Mouse (Mus musculus) layer of hippocampus, postnatal 36 days (tissue): ENCODE data around the gene Csnka2ip. TPM values are rescaled to one million over a fixed set of nuclear protein-coding genes. Genes with fewer than 3 reads are reported as not detected.

Source experiments
- DNase-seq, 2 experiments: peaks; one replicate each; pipeline ENCODE4 v3.0.0; 2022
- total RNA-seq, 2 experiments: library from RNA; stranded (reverse); gene quantifications; 2 replicates each; pipeline ENCODE4 v1.2.3; 2021

Csnka2ip gene
- 1 to 10 TPM in 1 of 2 experiments, under 1 TPM in 1; 0.92 to 1.4 TPM for total RNA-seq

DNA sequence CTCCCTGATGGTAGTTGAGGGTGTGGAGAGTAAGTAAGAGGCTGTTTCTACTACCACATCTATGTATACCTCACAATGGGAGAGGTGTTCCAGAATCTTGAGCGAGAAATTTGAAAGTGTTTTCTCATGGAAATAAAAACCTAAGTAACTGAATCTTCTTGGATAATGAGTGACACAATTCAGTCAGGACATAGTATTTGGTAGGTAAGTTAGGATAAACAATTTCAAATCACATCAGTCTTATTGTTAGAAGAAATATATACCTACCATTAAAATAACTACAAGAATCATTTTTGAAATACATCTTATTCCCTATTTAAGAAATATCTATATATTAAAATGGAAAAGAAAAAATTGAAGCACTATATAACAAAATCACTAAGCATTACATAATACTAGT is at the start of gene Csnka2ip:
Csnka2ip (minus strand) TSS at position 101 of the 400 bp plus-strand sequence.
- no peak for DNase-seq

DNA sequence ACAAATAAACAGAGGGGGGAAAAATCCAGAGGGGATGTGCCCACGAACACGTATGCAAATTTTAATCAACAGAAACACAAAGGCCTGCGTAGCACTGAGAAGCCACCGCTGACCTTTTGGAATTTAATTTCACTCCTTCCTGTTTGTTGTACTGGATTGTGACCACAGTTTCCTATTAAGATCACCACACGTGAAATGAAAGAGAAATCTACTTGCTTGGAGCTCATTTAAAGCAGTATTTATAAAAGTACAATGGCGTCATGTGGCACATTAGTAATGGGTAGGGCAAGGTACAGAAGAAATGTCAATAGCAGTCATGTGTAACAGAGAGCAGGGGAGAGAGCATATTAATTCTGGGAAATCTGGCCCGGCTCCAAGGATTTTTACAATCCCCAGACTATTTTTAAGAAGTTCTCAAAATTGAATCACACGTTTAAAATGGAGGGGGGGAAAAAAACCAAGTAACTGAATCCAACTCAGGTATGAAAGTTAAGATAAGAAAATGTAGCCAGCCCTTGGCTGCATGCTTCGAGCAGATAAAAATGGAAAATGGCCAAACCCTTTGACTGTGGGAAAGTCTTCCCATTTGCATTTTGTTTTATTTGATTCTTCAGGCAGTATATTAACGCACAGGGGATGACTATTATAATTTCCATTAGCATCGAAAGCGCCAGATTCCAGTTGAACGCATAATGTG is 47.5 kb upstream of the Csnka2ip start:
- DNase-seq, result no peak

GRCm38 (mm10) chr16:64647771-64648170 is 45.6 kb upstream of the Csnka2ip start:
- no peak for DNase-seq

DNA sequence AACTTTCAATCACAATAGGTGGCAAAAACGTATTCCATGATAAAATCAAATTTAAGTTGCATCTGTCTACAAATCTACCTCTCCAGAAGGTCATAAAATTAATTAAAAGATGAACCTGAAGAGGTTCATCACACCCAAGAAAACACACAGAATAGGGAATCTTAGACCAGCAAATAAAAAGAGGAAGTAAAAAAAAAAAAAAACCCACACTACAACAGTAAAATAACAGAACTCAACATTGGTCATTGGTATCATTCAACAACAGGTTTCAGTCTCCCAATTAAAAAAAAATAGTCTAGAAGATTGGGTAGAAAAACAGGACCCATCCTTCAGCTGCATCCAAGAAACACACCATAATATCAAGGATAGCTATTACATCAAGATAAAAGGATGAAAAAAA is 32.9 kb upstream of the Csnka2ip start:
- no peak for DNase-seq

DNA sequence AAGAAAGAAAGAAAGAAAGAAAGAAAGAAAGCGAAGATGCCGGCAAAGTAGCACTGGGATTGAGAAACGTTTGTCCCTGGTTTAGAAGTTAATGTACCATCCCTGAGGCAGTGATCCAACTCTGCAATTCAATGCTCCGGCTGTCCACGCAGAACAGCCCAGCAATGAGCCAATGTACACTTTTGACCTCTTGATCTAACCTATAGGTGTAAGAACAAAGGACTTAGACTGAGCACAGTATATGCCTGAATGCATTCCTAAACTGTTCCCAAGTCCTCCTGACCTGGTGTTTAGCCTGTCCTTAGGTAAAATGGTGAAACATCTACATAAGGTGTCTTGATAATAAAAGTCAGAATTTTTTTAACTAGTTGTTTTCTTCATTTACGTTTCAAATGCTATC is 17.9 kb upstream of the Csnka2ip start:
- no peak for DNase-seq

DNA sequence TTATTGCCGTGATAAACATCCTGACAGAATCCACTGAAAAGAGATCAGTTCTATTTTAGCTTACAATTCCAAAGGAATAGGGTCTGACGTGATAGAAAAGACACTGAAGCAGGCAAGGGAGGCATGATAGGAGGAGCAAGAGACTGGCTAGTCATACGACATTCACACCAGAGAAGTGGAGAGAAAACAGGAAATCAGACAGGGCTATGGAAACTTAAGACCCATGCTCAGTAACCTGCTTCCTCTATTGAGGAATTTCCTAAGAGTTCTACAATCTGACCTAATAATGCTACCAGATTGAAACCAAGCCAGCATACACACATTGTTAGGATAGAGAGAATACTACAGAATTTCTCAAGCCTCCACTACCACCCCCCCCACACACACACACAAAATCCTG is 12.4 kb upstream of the Csnka2ip start:
- DNase-seq, result no peak

DNA sequence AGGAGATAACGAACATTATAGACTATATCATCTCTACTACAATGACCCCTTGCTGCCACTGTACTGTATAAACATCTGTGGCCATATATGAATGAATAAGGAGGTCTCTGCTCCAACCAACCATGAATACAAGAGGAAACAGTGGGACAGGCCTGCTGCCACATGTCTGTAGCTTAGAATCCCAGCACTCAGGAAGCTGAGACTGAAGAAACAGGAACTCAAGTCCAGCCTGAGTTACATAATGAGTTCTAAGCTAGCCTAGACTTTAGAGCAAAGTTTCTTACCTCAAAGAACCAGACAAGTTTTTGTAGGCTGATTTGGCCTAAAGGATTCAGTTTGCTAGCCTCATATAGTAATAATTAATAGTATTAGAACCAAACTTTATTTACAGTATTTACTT is 5.6 kb upstream of the Csnka2ip start:
- no peak for DNase-seq

DNA sequence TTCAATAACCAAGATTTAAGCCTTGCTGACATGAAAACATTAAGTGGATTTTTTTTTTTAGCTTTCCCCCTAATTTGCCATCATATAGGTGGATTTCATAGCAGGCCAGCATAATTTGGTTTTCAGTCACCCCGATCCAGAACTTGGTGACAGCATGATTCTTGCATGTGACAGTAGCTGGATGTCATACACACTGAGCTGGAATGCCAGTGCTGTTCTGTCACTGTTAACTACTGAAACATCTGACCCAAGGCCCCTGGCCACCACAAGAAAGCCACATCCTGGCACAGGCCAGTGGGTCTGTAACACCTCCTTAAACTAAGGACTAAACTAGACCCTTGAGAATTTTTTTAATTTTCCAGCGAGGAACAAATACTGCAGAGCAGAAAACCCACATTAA is 15.4 kb downstream of the Csnka2ip start:
- no peak for DNase-seq

GRCm38 (mm10) chr16:64586262-64586619 is 16.0 kb downstream of the Csnka2ip start:
- no peak for DNase-seq

- DNase-seq, result no peak
Measured at GRCm38 (mm10) chr16:64585599-64586261, 16.5 kb downstream of the Csnka2ip start.

DNA sequence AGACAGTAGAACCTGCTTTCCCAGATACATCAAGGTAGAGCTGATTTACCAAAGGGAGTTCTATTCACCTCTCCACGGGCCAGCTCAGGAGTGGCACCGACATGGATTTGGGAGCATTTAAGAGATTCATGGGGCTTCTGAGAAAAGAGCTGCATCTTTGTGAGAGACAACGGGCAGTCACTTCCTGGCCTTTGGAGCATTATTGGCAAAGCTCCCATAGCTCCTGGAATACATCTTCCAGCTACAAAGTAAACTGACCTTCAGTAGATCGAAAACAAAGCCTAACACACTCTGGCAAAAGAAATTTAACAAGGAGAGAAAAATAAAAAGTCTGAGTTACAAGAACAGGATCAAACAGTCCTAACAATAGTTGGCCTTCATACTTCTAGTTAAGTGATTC is 17.6 kb downstream of the Csnka2ip start:
- no peak for DNase-seq

GRCm38 (mm10) chr16:64583406-64583805 is 18.8 kb downstream of the Csnka2ip start:
- no peak for DNase-seq

- no peak for DNase-seq
Measured at GRCm38 (mm10) chr16:64569496-64569895, 32.7 kb downstream of the Csnka2ip start.

DNA sequence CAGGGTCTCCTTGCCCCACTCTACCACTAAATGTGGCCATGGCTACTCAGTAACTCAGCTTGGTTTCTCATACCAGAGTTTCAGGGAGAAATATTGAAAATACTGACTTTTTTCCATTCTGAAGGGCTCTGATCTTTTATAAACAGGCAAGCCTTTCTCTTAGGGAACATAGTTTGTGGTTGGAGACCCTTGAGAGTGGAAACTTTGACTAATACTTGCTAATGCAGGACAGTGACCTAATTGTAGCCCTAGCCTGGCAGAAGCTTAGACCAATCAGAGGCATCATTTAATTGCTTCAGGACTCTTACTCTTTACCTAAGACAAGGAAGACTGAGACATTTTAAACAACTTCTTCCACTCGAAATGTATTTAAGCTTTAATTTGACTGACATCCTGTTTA is 39.1 kb downstream of the Csnka2ip start:
- no peak for DNase-seq

DNA sequence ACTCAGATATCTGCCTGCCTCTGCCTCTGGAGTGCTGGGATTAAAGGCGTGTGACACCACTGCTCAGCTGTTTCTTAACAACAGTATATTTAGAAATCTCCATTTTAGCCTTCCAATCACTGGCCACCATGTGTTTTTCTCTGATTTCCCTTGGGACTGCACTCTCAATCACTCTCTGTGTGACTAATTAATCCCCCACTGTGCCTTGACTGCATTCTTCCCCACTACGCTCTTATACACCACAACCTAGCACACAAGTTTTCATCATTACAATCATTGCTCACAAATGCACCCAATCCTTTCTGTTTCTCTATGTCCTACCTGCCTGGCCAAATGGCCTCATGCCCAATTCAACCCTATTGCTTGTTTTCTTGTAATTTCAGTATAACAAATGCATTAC is 43.7 kb downstream of the Csnka2ip start:
- DNase-seq, result no peak

GRCm38 (mm10) chr16:64526883-64527282 is 75.3 kb downstream of the Csnka2ip start:
- DNase-seq, result no peak

DNA sequence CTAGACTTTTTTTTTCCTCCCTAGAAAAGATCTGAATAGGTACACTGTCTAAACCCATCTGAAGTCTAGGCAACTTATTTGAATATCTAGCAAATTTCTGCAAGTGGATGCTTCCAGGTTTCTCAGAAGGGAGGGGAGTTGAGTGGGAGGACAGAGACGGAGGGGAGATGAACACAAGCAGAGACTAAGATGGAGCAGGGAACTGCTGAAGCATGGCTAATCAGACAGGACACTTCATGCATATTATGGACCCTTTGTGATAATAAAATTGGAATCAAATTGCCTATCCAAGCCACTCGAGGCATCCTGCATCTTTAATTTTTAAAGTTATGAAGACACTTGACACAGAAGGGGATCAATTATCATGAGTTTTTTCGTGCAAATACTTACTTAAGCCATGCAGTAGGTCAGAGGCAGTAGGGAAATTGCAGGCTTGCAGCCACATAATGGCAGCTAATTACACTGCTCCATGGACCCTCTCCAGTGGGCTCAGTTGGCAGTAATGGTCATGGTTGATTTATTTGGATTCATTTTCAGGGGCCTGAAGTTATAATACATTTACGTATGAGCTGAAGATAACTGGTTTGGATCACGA is 78.1 kb downstream of the Csnka2ip start:
- no peak for DNase-seq

GRCm38 (mm10) chr16:64513423-64513822 is 88.8 kb downstream of the Csnka2ip start:
- no peak for DNase-seq

Other genes with a start within 250 kb of the Csnka2ip start
- 10 to 100 TPM; 21.3 to 23.9 TPM for gene 4930453N24Rik, start 168.8 kb upstream of the Csnka2ip start, total RNA-seq
- gene Zfp654, start 249.2 kb upstream of the Csnka2ip start, total RNA-seq, result 10 to 100 TPM; 17.1 to 17.6 TPM
- gene Cggbp1, start 249.6 kb upstream of the Csnka2ip start, total RNA-seq, result 10 to 100 TPM; 64.9 to 67.9 TPM